Mouse (Mus musculus) frontal cortex, postnatal 10 days (tissue): ENCODE data around the gene Mpped2.

ENCODE experiments used
- DNase-seq, 2 experiments: peaks; one replicate each; pipeline ENCODE4 v3.0.0; 2022; ENCODE audit warnings: low spot score in 2 of 2, mixed read lengths in 1 of 2

Mpped2 gene

GRCm38 (mm10) chr2:106797855-106798254 is 104.8 kb downstream of the Mpped2 start:
- no peak for DNase-seq

GRCm38 (mm10) chr2:106798824-106799223 is 105.8 kb downstream of the Mpped2 start:
- no peak for DNase-seq

- DNase-seq: no peak
Measured at GRCm38 (mm10) chr2:106815898-106816297, 122.8 kb downstream of the Mpped2 start.

DNA sequence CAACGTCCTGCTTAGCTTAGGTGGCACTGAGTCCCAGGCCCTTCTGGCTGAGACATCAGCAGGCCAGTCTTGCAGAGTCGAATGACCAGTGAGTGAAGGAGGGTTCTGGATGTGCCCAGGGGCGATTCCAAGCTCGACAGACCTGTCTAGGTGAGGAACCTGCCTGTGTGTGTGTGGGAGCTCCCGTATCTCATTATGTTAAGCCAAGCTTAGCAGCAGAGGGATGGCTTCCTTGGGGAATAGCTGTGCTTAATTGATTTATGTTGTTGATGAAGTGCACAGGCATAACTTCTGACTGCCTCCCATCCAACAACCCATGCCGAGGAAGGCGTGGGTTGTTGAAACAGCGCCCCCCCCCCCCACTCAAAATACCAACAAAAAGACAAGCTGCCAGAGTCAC is 128.2 kb downstream of the Mpped2 start:
- no peak for DNase-seq

- no peak for DNase-seq
Measured at GRCm38 (mm10) chr2:106821883-106822282, 128.8 kb downstream of the Mpped2 start.

- no peak for DNase-seq
Measured at GRCm38 (mm10) chr2:106822540-106822939, 129.5 kb downstream of the Mpped2 start.

DNA sequence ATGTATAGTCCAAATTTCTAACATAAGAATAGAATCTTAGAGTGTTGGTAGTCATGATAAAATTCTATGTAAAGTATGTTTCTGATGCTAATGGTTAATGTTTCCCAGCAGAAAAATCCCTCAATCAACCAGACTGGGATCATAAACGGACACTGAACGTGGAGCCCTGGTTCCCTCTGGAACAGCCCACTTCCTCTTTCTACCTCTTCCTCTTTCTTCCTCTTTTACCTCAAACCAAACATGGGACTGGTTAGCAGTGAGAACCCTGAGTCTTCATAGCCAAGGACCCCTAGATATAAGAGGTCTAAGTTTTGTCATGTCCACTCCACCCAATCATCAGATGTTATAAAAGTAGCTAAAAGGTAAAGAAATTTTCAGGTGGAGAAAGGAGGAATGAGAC is 132.4 kb downstream of the Mpped2 start:
- no peak for DNase-seq

GRCm38 (mm10) chr2:106826023-106826422 is 133.0 kb downstream of the Mpped2 start:
- DNase-seq: no peak

GRCm38 (mm10) chr2:106826806-106827205 is 133.7 kb downstream of the Mpped2 start:
- no peak for DNase-seq

DNA sequence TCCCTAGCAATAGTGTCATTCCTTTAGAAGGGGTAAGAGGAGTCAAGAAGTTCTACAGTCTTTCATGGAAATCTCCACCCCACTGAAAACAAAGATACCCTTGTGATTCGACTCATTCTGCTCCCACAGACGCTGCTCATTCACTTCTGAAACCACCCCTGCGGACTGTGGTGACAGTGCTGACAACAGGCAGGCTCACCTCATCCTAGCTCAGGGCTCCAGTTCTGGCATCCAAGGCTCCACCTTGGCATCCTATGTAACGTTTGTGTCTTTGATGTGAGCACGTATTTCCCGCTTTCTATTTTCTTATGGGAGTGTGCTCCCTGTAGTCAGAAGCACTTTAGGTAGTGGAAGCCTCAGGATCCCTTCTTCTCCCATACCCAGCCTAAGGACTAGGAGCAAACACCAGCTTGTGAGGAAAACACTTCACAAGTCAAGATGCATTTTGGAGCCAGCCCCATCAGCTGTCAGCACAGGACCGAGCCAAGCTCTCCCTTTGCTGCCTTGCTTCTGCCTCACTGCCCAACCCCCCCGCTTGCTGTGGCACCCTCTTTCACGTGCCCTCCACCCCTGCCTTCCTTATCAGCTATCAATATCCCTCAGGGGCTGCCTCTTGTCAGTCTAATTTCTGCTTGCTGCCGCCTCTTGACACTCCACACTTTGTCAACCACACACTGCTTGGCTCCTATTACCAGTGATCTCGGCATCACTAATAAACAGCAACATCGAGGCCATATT is 135.7 kb downstream of the Mpped2 start:
- DNase-seq: no peak

GRCm38 (mm10) chr2:106829420-106829819 is 136.4 kb downstream of the Mpped2 start:
- no peak for DNase-seq

- DNase-seq: no peak
Measured at GRCm38 (mm10) chr2:106832577-106832976, 139.5 kb downstream of the Mpped2 start.

DNA sequence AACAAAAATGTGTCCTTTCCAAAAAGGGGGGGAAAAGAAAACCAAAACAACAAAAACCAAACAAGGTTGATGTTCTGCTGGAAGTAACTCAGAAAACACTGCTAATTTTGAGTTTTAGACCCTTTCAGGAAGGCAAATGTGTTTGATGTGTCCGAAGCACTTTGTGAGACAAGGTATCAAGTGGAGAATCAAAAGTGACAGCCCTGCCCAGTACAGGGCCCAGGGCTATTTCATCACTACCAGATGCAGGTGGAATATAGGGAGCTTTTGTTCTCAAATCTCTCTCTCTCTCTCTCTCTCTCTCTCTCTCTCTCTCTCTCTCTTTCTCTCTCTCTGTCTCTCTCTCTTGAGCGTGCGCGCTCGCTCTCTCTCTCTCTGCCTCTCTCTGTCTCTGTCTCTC is 140.1 kb downstream of the Mpped2 start:
- DNase-seq: no peak

DNA sequence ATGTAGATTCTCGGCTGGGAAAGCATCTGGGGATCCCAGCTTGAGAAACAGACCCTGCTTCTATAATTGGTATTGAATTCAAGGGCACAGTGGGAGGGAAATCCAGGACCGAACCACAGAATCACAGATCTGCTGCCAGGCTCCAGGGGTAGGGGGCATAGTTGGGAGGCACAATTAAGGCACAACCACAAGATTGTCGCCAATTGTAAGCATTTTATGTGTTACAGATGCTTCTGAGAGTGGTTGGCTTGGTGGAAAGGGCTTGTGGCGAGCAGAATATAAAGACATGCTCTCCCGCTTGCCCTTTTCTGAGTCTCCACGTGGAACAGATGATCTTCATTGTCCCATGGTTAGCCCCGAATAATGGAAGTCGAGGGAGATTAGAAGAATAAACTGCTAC is 142.3 kb downstream of the Mpped2 start:
- DNase-seq: no peak

- DNase-seq: no peak
Measured at GRCm38 (mm10) chr2:106837241-106837640, 144.2 kb downstream of the Mpped2 start.

DNA sequence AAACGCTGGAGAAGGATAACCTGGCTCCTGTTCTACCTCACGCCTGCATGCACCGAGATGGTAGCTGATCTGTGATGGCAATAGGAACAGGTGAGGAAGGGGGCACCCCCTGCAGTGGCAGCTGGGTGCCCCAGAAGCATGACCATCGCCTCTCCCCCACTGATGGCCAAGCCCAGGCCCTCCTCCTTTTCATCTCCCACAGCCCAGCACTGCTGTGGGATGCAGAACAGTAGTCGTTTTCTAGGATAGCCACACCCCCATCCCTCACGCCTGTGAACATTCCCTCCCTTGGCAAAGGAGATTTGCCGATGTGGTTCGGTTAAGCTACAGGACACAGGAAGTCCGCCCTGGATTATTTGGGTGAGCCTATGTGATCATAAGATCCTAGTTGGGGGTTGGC is 151.1 kb downstream of the Mpped2 start:
- DNase-seq: no peak

DNA sequence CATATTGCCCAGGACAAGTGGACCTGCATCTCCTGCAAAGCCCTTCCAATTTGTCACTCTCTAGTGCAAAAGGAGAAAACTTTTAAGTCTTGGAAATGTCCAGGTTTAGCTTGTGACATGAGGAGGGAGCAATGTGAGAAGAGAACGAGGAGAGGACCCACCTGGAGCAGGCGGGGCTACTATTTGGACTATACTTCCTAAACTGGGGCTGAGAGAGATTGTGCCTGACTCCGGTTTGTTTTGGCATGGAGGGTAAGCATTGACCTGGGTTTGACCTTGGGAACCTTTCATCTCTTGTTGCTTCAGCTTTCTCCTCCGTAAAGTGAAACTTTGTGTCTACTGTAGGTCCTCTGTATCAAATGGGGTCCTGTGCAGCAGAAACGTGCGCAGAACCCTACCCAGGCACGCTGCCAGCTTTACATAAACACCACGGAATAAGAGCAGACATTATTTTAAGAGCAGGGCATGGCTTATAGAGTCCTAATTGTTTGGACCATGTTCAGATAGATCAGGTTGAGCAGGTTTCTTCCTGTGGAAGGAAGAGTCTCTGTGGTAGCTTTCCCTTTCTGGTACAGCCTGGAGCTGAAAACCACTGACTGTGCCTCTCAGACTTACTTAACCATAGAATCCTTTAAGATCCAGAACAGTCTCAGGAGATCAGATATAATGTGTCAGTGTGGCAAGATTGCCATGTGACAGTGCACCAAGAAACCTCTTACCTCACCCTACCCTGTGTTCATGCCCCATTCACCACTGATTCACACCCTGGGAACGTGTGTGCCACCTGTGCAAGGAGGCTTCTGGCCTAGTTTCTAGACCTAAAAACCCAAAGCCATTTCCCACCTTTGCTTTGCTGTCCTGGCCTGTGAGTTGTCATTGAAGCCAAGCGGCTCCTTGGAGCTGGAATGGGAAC is 152.0 kb downstream of the Mpped2 start:
- no peak for DNase-seq

DNA sequence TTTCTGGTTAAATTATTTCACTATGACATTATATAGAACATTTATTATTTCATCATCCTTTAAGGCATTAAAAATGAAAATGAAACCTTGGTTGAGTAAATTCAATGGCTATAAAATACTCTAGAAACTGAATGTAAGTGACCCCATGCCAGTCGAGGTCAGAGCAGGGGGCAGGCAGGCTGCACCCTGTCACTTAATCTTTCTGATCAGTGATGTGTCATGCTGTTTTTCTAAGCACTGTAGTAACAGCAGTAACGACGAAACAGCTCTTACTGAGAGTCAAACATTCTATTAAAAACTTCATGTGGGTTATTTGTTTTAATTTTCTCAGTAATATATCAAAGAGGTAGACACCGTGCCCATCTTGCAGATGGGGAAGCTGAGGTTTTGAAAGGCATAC is 153.4 kb downstream of the Mpped2 start:
- no peak for DNase-seq

DNA sequence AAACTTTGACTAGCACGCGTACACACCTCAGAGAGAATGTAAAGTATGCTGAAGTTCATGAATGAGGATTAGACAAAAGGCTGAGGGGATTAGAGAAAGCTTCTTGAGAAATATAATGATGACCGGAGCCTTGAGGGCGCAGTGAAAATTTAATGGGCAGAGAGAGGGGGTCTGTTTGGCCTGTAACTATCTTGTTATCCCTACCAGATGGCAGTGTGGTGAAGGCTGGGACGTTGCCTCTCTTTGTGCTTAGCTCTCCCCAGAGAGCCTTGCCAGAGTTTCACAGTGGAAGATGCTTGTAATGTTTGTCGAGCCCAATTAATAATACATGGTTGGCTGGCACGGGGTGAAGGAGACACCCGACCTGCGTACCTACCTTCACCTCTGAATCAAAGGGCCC is 156.3 kb downstream of the Mpped2 start:
- no peak for DNase-seq

GRCm38 (mm10) chr2:106851515-106851914 is 158.4 kb downstream of the Mpped2 start:
- DNase-seq: no peak

DNA sequence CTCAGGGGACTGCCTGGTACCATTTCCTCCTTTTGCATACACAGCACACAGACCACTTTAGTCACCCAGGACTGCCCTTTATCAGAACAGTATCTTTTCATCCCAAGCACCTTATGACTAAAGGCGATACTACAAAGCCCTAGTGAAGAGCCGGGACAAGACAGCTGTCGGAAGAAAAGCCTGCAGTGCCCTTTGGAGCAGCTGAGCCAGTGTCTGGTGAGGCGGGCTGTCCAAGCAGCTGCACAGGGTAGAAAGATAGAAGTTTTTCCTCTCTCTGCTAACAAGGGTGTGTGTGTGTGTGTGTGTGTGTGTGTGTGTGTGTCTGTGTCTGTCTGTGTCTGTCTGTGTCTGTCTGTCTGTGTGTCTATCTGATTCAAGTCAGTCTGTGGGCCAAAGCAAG is 161.1 kb downstream of the Mpped2 start:
- no peak for DNase-seq

DNA sequence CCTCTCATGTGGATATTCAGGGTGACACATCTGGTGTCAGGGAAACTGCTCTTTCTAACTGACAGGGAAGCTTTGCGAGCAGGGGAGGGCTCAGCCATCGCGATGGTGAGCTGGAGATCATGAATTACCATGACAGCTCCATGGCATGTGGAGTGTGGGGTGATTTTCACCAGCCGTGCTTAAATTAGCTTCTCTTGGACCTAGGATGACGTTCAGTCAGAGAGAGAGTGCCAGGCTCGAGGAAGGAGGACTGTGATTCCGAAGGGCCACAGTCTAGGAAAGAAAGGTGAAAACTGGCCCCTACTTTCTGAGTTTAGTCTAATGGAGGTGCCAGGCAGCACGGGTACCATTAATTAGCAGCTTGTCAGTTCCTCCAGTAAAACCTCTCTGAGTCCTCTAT is 161.7 kb downstream of the Mpped2 start:
- DNase-seq: no peak

DNA sequence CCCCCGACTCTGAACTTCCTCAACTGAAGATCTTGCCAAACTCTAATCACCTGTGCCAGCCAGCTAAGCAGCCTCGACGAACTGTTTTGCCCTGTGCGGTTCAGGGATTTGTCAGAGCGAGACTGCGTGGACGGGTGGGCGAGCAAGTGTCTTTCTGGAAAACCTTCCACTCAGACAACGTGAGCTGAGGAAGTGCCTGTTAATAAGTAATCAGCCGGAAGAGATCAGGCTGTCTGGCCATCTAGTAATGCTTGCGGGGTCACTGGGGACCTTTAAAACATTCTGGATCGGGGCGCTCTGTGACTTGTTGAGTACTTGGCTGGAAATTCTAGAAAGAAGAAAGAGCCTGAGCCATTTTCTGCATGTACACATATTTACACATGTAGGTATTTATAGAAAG is 162.1 kb downstream of the Mpped2 start:
- no peak for DNase-seq
